32 mouse cellular contexts compared by ENCODE assay signal in the genomic region with DNA sequence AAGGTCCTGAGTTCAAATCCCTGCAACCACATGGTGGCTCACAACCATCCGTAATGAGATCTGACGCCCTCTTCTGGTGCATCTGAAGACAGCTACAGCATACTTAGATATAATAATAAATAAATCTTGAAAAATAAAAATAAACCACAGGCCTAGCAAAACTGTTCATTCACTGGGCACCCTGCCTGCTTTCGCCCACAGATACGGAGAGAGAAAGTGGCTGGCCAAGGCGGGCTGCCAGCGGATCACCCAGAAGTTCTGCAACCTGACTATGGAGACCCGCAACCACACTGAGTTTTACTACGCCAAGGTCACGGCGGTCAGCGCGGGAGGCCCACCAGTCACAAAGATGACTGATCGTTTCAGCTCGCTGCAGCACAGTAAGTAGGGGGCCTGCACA. TPM values are rescaled to one million over a fixed set of nuclear protein-coding genes. Genes with fewer than 3 reads are reported as not detected.
A peak's percentile ranks its signal among the peaks of the same experiment; 100 is the strongest.
DNase-seq lines count a peak whose midpoint lies in the region; ATAC-seq and TF ChIP-seq lines count a peak whose summit lies in the region.
"Had no signal": no experiment of that assay in that cellular context is flagged by ENCODE, and none has a peak within 500 bp of the region (broad histone marks: within the 10 kb centered on the region; RNA-seq: fewer than 3 reads in every experiment).

No protein-coding gene starts in this region.

- no peaks in the 10 kb centered on the region; the same call in 1 of the 2 replicates for H3K9me3 ChIP-seq in forebrain, embryonic 11.5 days (ENCODE audit: control insufficient read depth, low read length)
- H3K9me3 ChIP-seq in forebrain, postnatal 0 days (ENCODE audit: low read length): peaks cover 4% of the 10 kb centered on the region; the same call in 1 of the 2 replicates
- H3K9me3 ChIP-seq: forebrain, embryonic 12.5 days; intestine, embryonic 15.5 days had no signal

- ATAC-seq in forebrain, embryonic 11.5 days (replicated peaks; ENCODE audit: low FRiP score): no peak
- ATAC-seq in forebrain, postnatal 0 days: no peak
- ATAC-seq: hindbrain, embryonic 16.5 days; intestine, embryonic 15.5 days; liver, postnatal 0 days had no signal

- no peak overlapping the region for H3K9ac ChIP-seq in forebrain, embryonic 11.5 days (ENCODE audit: low read length)
- no peak overlapping the region for H3K9ac ChIP-seq in forebrain, postnatal 0 days
- H3K9ac ChIP-seq: embryonic facial prominence, embryonic 12.5 days; forebrain, embryonic 12.5 days; heart, embryonic 12.5 days; intestine, embryonic 15.5 days; liver, postnatal 0 days had no signal

- no peak for TF ChIP-seq CTCF in forebrain, postnatal 0 days (IDR thresholded peaks at IDR 0.05; ENCODE audit: low read depth)

- H3K27me3 ChIP-seq in forebrain, embryonic 11.5 days (ENCODE audit: control insufficient read depth, insufficient read depth, low read length): no peaks in the 10 kb centered on the region; the same call in 1 of the 2 replicates
- no peaks in the 10 kb centered on the region for H3K27me3 ChIP-seq in forebrain, postnatal 0 days (ENCODE audit: insufficient read depth, low read length)
- H3K27me3 ChIP-seq: embryonic facial prominence, embryonic 12.5 days; intestine, embryonic 15.5 days had no signal

- H3K4me3 ChIP-seq in forebrain, embryonic 11.5 days (ENCODE audit: low read depth, low read length): no peak overlapping the region
- H3K4me3 ChIP-seq in forebrain, postnatal 0 days (ENCODE audit: low read depth, low read length): no peak overlapping the region
- H3K4me3 ChIP-seq: embryonic facial prominence, embryonic 12.5 days; forebrain, embryonic 12.5 days; heart, embryonic 12.5 days; hindbrain, embryonic 10.5 days; intestine, embryonic 15.5 days; midbrain, embryonic 10.5 days had no signal

- DNase-seq in brain, adult 2 months (ENCODE audit: low read depth, low spot score): peak; percentile 40
- DNase-seq in layer of hippocampus, adult 18-20 months (ENCODE audit: low spot score in 2 of 2): peak; percentile 53 to 74
- peak; percentile 27 to 58 for DNase-seq in layer of hippocampus, postnatal 25 days (ENCODE audit: extremely low spot score in 1 of 2, low spot score in 1 of 2)
- peak; percentile 57 to 74 for DNase-seq in right cerebral cortex, adult 2 months (ENCODE audit: low spot score in 2 of 2)
- no peak for DNase-seq in spleen, postnatal 14 days (ENCODE audit: low spot score in 2 of 2)
- DNase-seq in forebrain, embryonic 11.5 days (ENCODE audit: low spot score): no peak
- DNase-seq in forebrain, postnatal 0 days: no peak
- DNase-seq: adrenal gland, adult 2 months; cerebellum, adult 18-20 months; cerebellum, postnatal 25 days; heart, adult 18-20 months; heart, postnatal 10 days; kidney, postnatal 25 days; liver, postnatal 0 days; lung, postnatal 10 days; thymus, adult 18-20 months; thymus, postnatal 36 days had no signal

- H3K4me1 ChIP-seq in forebrain, embryonic 11.5 days (replicated peaks; ENCODE audit: control insufficient read depth, insufficient read depth, low read length): no peaks in the 10 kb centered on the region
- no peaks in the 10 kb centered on the region for H3K4me1 ChIP-seq in forebrain, postnatal 0 days (ENCODE audit: insufficient read depth)
- H3K4me1 ChIP-seq: embryonic facial prominence, embryonic 12.5 days; forebrain, embryonic 12.5 days had no signal

- H3K27ac ChIP-seq in forebrain, embryonic 11.5 days (ENCODE audit: low read depth, low read length): no peak overlapping the region
- H3K27ac ChIP-seq in forebrain, postnatal 0 days (ENCODE audit: low read depth, low read length): no peak overlapping the region
- H3K27ac ChIP-seq: embryonic facial prominence, embryonic 12.5 days; forebrain, embryonic 12.5 days; hindbrain, embryonic 10.5 days; intestine, embryonic 15.5 days; midbrain, embryonic 10.5 days had no signal

- 98% methylated on average over 14 of the region's 14 CpGs for WGBS in forebrain, embryonic 11.5 days
- WGBS in forebrain, postnatal 0 days: 94% methylated on average over 14 of the region's 14 CpGs

- no peak overlapping the region for H3K4me2 ChIP-seq in forebrain, embryonic 11.5 days (ENCODE audit: low read depth, low read length, severe bottlenecking)
- H3K4me2 ChIP-seq in forebrain, postnatal 0 days (ENCODE audit: low read depth): no peak overlapping the region
- H3K4me2 ChIP-seq: embryonic facial prominence, embryonic 12.5 days; forebrain, embryonic 12.5 days; heart, embryonic 12.5 days; intestine, embryonic 15.5 days; liver, embryonic 11.5 days had no signal

- H3K36me3 ChIP-seq in forebrain, embryonic 11.5 days (ENCODE audit: control insufficient read depth, insufficient read depth, low read length): no peaks in the 10 kb centered on the region
- no peaks in the 10 kb centered on the region for H3K36me3 ChIP-seq in forebrain, postnatal 0 days (ENCODE audit: insufficient read depth)
- H3K36me3 ChIP-seq: embryonic facial prominence, embryonic 12.5 days; forebrain, embryonic 12.5 days; heart, embryonic 12.5 days; hindbrain, embryonic 10.5 days; midbrain, embryonic 10.5 days had no signal

RNA-seq across cellular contexts. Expression of gene Il22ra1, which starts 5.9 kb away (rescaled TPM):
- total RNA-seq in layer of hippocampus, adult 18-20 months (2021): not detected
- total RNA-seq in layer of hippocampus, postnatal 25 days (2021): under 1 TPM in 1 of 2 experiments, not detected in 1; 0.14 TPM
- not detected in 2 replicates for polyA plus RNA-seq in forebrain, embryonic 11.5 days (2014; fragmentation: Nextera tagmentation; extraction: Ambion mirVana)
- total RNA-seq in forebrain, postnatal 0 days (2014; rRNA removed): 0.62 TPM in 1 of 2 replicates, not detected in the other
- polyA plus RNA-seq in forebrain, postnatal 0 days (2015; fragmentation: Nextera tagmentation; extraction: Ambion mirVana): not detected in 2 replicates
- total RNA-seq: gastrocnemius, adult 8-10 months; MEL had no signal
- polyA plus RNA-seq: embryonic facial prominence, embryonic 12.5 days; forebrain, embryonic 12.5 days; heart, embryonic 12.5 days; hindbrain, embryonic 10.5 days; hindbrain, embryonic 16.5 days; kidney, embryonic 14.5 days; limb, embryonic 11.5 days; midbrain, embryonic 10.5 days; midbrain, postnatal 0 days; neural tube, embryonic 14.5 days had no signal

RNA-seq across cellular contexts. Expression of gene Myom3, which starts 25.6 kb away (rescaled TPM):
- under 1 TPM; 0.27 to 0.38 TPM for total RNA-seq in layer of hippocampus, adult 18-20 months (2021)
- total RNA-seq in layer of hippocampus, postnatal 25 days (2021): 1 to 10 TPM in 1 of 2 experiments, under 1 TPM in 1; 0.66 to 1.2 TPM
- polyA plus RNA-seq in forebrain, embryonic 11.5 days (2014; fragmentation: Nextera tagmentation; extraction: Ambion mirVana): 0.17 TPM in 1 of 2 replicates, not detected in the other
- total RNA-seq in forebrain, postnatal 0 days (2014; rRNA removed): 1.1 and 1.4 TPM in 2 replicates
- polyA plus RNA-seq in forebrain, postnatal 0 days (2015; fragmentation: Nextera tagmentation; extraction: Ambion mirVana): 1.7 and 2.6 TPM in 2 replicates
- total RNA-seq: MEL had no signal
- polyA plus RNA-seq: hindbrain, embryonic 10.5 days had no signal

RNA-seq across cellular contexts. Expression of gene Ifnlr1, which starts 47.8 kb away (rescaled TPM):
- total RNA-seq in layer of hippocampus, adult 18-20 months (2021): under 1 TPM; 0.18 to 0.22 TPM
- under 1 TPM; 0.21 to 0.30 TPM for total RNA-seq in layer of hippocampus, postnatal 25 days (2021)
- polyA plus RNA-seq in forebrain, embryonic 11.5 days (2014; fragmentation: Nextera tagmentation; extraction: Ambion mirVana): 0.32 and 0.59 TPM in 2 replicates
- total RNA-seq in forebrain, postnatal 0 days (2014; rRNA removed): 0.10 and 0.46 TPM in 2 replicates
- 0.08 and 0.09 TPM in 2 replicates for polyA plus RNA-seq in forebrain, postnatal 0 days (2015; fragmentation: Nextera tagmentation; extraction: Ambion mirVana)
- total RNA-seq: MEL had no signal
- polyA plus RNA-seq: C2C12 had no signal

Comparison
In these comparisons a context has a peak if more than half of its experiments do, and no peak if none do; other contexts are left out.
1. DNase-seq: peak in brain, adult 2 months (single experiment), layer of hippocampus, adult 18-20 months (2 of 2), layer of hippocampus, postnatal 25 days (2 of 2) and right cerebral cortex, adult 2 months (2 of 2); none in spleen, postnatal 14 days (0 of 2), forebrain, embryonic 11.5 days (single experiment) and forebrain, postnatal 0 days (single experiment).